Mouse (Mus musculus) heart, embryonic 11.5 days (tissue): ENCODE measurements around the gene Kat7. TPM values are rescaled to one million over a fixed set of nuclear protein-coding genes. Genes with fewer than 3 reads are reported as not detected.

ENCODE experiments used
- ATAC-seq: fragments of 200-750 bp; cut with Nextera tagmentation; replicated peaks from 2 replicates; pipeline ENCODE4 v1.8.0; 2017; ENCODE audit warnings: moderate library complexity; ENCODE audit not compliant: insufficient number of reproducible peaks, low FRiP score, low TSS enrichment
- H3K27ac ChIP-seq: fragments of 300-500 bp; sonication (generic); 2 replicates; pipeline ENCODE4 v1.5.1; 2014; ENCODE audit warnings: mild to moderate bottlenecking, low read depth, low read length
- H3K27me3 ChIP-seq: fragments of 300-500 bp; sonication (generic); 2 replicates; pipeline ENCODE4 v1.6.1; 2014; ENCODE audit warnings: mild to moderate bottlenecking, low read length, mixed read lengths; ENCODE audit not compliant: control insufficient read depth, insufficient read depth
- H3K36me3 ChIP-seq: fragments of 300-500 bp; sonication (generic); 2 replicates; pipeline ENCODE4 v1.6.1; 2014; ENCODE audit warnings: mild to moderate bottlenecking, low read length, moderate library complexity, mixed read lengths; ENCODE audit not compliant: control insufficient read depth, insufficient read depth
- H3K4me1 ChIP-seq: fragments of 300-500 bp; sonication (generic); 2 replicates; pipeline ENCODE4 v1.6.1; 2014; ENCODE audit warnings: low read length; ENCODE audit not compliant: control insufficient read depth, insufficient read depth
- H3K4me2 ChIP-seq: fragments of 300-500 bp; sonication (generic); 2 replicates; pipeline ENCODE4 v1.6.1; 2014; ENCODE audit warnings: mild to moderate bottlenecking, moderate library complexity
- H3K4me3 ChIP-seq: fragments of 300-500 bp; sonication (generic); 2 replicates; pipeline ENCODE4 v1.5.1; 2014; ENCODE audit warnings: low read depth, low read length
- H3K9ac ChIP-seq: fragments of 300-500 bp; sonication (generic); 2 replicates; pipeline ENCODE4 v1.6.1; 2014; ENCODE audit warnings: mild to moderate bottlenecking, low read depth, low read length, moderate library complexity
- H3K9me3 ChIP-seq: fragments of 300-500 bp; sonication (generic); replicated peaks from 2 replicates; pipeline ENCODE4 v1.6.1; 2016; ENCODE audit warnings: low read length; ENCODE audit not compliant: control insufficient read depth
- WGBS: fragments of 180-500 bp; shearing (Covaris S2); extraction: QIAGEN DNeasy Blood & Tissue Kit; methylation state at CpG from one replicate; pipeline ENCODE4 v1.1.7; 2014; ENCODE audit not compliant: insufficient replicate concordance; 5-methylcytosine and 5-hydroxymethylcytosine counted together
- polyA plus RNA-seq: library from polyadenylated mRNA; unstranded; fragments of >200 nt; fragmentation: Nextera tagmentation; extraction: Ambion mirVana; gene quantifications from 2 replicates; pipeline ENCODE4 v1.2.1, GENCODE M21; 2014

Gene Kat7
- polyA plus RNA-seq, 1 experiment from 2014 or later, result 43.2 TPM

GRCm38 (mm10) chr11:95352686-95353085 is 42.6 kb upstream of the Kat7 start:
- H3K9ac ChIP-seq, result no peak overlapping the region
- ATAC-seq, result no peak
- peaks cover 20% of the 10 kb centered on the region for H3K4me1 ChIP-seq
- H3K27ac ChIP-seq, result no peak overlapping the region
- no peaks in the 10 kb centered on the region for H3K36me3 ChIP-seq
- H3K9me3 ChIP-seq, result no peaks in the 10 kb centered on the region
- 83% methylated on average over 2 of the region's 2 CpGs for WGBS
- H3K4me2 ChIP-seq, result no peak overlapping the region
- no peak overlapping the region for H3K4me3 ChIP-seq
- no peaks in the 10 kb centered on the region for H3K27me3 ChIP-seq

- Histone ChIP-seq H3K36me3 (no peaks in the 10 kb centered on the region), H3K4me2 (no peak overlapping the region), H3K4me1 (peaks cover 9% of the 10 kb centered on the region), H3K4me3 (no peak overlapping the region), H3K9me3 (no peaks in the 10 kb centered on the region), H3K9ac (no peak overlapping the region), H3K27ac (no peak overlapping the region), H3K27me3 (no peaks in the 10 kb centered on the region)
- 92% methylated on average over 3 of the region's 3 CpGs for WGBS
- no peak for ATAC-seq
These were observed 40.9 kb upstream of the Kat7 start for GRCm38 (mm10) chr11:95350960-95351359.

- 55% methylated on average over 6 of the region's 6 CpGs for WGBS
- no peak overlapping the region for H3K4me3 ChIP-seq
- H3K36me3 ChIP-seq, result no peaks in the 10 kb centered on the region
- H3K4me2 ChIP-seq, result no peak overlapping the region
- peaks cover 5% of the 10 kb centered on the region; the same call in 1 of the 2 replicates for H3K4me1 ChIP-seq
- 0 out of 2 replicates have a peak overlapping the region, but pooled peaks have one; percentile 18 for H3K27ac ChIP-seq
- H3K27me3 ChIP-seq, result no peaks in the 10 kb centered on the region
- H3K9me3 ChIP-seq, result no peaks in the 10 kb centered on the region
- no peak overlapping the region for H3K9ac ChIP-seq
- no peak for ATAC-seq
These were observed 40.2 kb upstream of the Kat7 start for GRCm38 (mm10) chr11:95350289-95350688.

- Histone ChIP-seq H3K4me3 (no peak overlapping the region), H3K27ac (no peak overlapping the region), H3K9me3 (no peaks in the 10 kb centered on the region), H3K4me1 (peaks cover 15% of the 10 kb centered on the region), H3K27me3 (no peaks in the 10 kb centered on the region), H3K4me2 (no peak overlapping the region), H3K36me3 (no peaks in the 10 kb centered on the region), H3K9ac (no peak overlapping the region)
- ATAC-seq, result no peak
- WGBS, result 70% methylated on average over 2 of the region's 2 CpGs
These were observed 34.1 kb upstream of the Kat7 start for GRCm38 (mm10) chr11:95344181-95344580.

GRCm38 (mm10) chr11:95343180-95343579 is 33.1 kb upstream of the Kat7 start:
- H3K27ac ChIP-seq, result no peak overlapping the region
- WGBS, result 66% methylated on average over 4 of the region's 4 CpGs
- no peak overlapping the region for H3K9ac ChIP-seq
- H3K9me3 ChIP-seq, result no peaks in the 10 kb centered on the region
- H3K4me2 ChIP-seq, result peak overlapping the region; percentile 17; the same call in 1 of the 2 replicates
- no peak overlapping the region for H3K4me3 ChIP-seq
- H3K27me3 ChIP-seq, result no peaks in the 10 kb centered on the region
- ATAC-seq, result no peak
- H3K36me3 ChIP-seq, result no peaks in the 10 kb centered on the region
- H3K4me1 ChIP-seq, result peaks cover 15% of the 10 kb centered on the region

- H3K36me3 ChIP-seq, result no peaks in the 10 kb centered on the region
- no peak overlapping the region for H3K27ac ChIP-seq
- H3K4me1 ChIP-seq, result peaks cover 22% of the 10 kb centered on the region
- 58% methylated on average over 5 of the region's 5 CpGs for WGBS
- H3K4me3 ChIP-seq, result peak overlapping the region; percentile 73
- H3K4me2 ChIP-seq, result peak overlapping the region; percentile 58
- H3K27me3 ChIP-seq, result no peaks in the 10 kb centered on the region
- no peaks in the 10 kb centered on the region for H3K9me3 ChIP-seq
- peak overlapping the region; percentile 72 for H3K9ac ChIP-seq
- no peak for ATAC-seq
These were observed 30.6 kb upstream of the Kat7 start for GRCm38 (mm10) chr11:95340664-95341063.

- no peaks in the 10 kb centered on the region for H3K36me3 ChIP-seq
- no peak for ATAC-seq
- H3K4me2 ChIP-seq, result peak overlapping the region; percentile 58
- H3K27me3 ChIP-seq, result no peaks in the 10 kb centered on the region
- H3K4me3 ChIP-seq, result peak overlapping the region; percentile 73
- WGBS, result 74% methylated on average over 1 of the region's 1 CpGs
- peak overlapping the region; percentile 72 for H3K9ac ChIP-seq
- H3K9me3 ChIP-seq, result no peaks in the 10 kb centered on the region
- H3K27ac ChIP-seq, result 0 out of 2 replicates have a peak overlapping the region, but pooled peaks have one; percentile 77
- H3K4me1 ChIP-seq, result peaks cover 22% of the 10 kb centered on the region
These were observed 30.2 kb upstream of the Kat7 start for GRCm38 (mm10) chr11:95340259-95340658.

GRCm38 (mm10) chr11:95339471-95340021 is 29.5 kb upstream of the Kat7 start:
- Histone ChIP-seq H3K36me3 (no peaks in the 10 kb centered on the region), H3K4me2 (peak overlapping the region; percentile 58), H3K27me3 (no peaks in the 10 kb centered on the region), H3K4me1 (peaks cover 22% of the 10 kb centered on the region), H3K9me3 (no peaks in the 10 kb centered on the region), H3K4me3 (peak overlapping the region; percentile 73), H3K27ac (peak overlapping the region; percentile 77), H3K9ac (peak overlapping the region; percentile 72; the same call in 1 of the 2 replicates)
- WGBS, result 13% methylated on average over 14 of the region's 14 CpGs
- 0 out of 2 replicates have a peak, but pooled peaks have one; percentile 43 for ATAC-seq

- Histone ChIP-seq H3K36me3 (no peaks in the 10 kb centered on the region), H3K27ac (peak overlapping the region; percentile 54), H3K4me1 (peaks cover 18% of the 10 kb centered on the region), H3K4me3 (peak overlapping the region; percentile 73), H3K9ac (peak overlapping the region; percentile 74), H3K9me3 (no peaks in the 10 kb centered on the region), H3K4me2 (peak overlapping the region; percentile 77), H3K27me3 (no peaks in the 10 kb centered on the region)
- WGBS, result 20% methylated on average over 9 of the region's 9 CpGs
- ATAC-seq, result no peak
These were observed 27.8 kb upstream of the Kat7 start for GRCm38 (mm10) chr11:95337846-95338342.
